Mouse (Mus musculus): ENCODE measurements around the gene Ngly1.

The Ngly1 gene

DNA sequence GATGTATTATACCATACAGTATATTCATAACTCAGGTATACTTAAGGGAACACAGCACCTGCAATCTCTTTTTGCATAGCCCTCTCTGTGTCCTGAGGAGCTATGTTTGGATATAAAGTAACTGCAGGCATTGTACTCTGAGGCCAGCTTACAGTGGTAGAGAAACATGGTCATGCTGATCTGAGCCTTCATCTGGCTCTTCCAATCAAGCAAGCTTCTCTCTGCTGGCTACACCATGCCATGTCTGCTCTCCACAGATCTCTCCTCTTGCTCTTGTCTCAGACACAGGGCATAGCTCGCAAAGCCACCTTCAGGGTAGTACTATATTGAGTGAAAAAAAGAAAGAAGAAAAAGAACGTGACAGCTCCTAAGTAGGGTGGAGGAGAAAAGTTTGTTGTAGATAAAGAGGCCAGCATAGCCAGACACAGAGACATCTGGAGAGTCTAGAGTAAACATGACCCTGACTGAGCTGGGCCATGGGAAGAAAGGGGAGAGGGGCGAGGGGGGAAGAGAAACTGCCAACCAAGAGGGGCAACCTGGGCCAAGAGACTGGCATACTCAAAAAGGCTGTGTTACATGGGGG, 86.8 kb downstream of the Ngly1 start:
- no peak for DNase-seq

DNA sequence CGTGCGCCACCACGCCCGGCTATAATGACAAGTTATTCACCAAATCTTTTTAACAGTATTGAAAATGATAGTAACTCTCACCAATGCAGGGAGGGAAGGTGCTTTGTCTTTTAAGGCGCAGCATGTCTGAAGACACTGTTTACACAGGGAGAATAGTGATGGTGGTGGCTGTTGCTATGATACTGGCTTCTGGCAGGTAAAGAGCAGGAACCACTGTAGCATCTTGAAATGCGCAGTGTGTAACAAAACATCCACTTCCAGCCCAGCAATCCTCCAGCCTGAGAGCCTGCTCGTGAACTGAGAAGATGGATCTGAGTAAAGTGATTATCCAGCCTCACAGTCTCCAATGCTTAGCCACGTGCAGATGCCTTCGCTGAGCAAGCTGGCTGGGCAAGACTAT, 98.4 kb downstream of the Ngly1 start:
- DNase-seq: no peak

DNA sequence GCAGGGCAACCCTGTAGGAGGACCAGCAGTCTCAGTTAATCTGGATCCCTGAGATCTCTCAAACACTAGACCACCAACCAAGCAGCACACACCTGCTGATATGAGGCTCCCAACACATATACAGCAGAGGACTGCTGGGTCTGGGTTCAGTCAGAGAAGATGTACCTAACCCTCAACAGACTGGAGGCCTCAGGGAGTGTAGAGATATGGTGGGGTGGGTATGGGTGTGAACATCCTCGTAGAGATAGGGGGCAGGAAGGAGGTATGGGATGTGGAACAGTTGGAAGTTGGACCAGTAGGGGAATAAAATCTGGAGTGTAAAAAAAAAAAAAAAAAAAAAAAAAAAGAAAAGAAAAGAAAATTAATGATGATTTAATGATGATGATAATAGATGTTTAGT, 110.6 kb downstream of the Ngly1 start:
- DNase-seq: no peak
